Mouse (Mus musculus): ENCODE results near the gene Grik5. TPM values are rescaled to one million over a fixed set of nuclear protein-coding genes. Genes with fewer than 3 reads are reported as not detected.
"Not testable (repeated sequence)": the region's sequence is repeated elsewhere in the genome, so short reads cannot be mapped to it uniquely, and the experiment has no call there.

Gene Grik5
- polyA plus RNA-seq, 1 experiment: 9.7 TPM

DNA sequence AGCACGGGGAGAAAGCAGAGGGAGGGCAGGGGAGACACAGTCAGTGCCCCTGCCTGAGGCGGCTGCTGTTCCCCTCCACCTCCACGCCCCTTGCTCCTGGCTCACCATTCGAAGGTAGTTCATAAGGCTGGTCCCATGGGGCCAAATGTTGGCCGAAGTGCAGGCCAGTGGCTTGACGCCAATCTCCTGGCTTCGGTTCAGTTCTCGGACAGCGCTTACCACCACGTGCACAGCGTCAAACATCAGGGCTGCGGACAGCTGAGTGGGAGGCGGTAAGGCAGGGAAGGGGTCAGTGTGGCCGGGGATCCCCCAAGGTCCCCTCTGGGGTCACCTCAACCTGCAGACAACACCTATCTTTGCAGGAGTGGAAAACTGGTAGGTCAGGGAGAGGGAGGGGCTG, 13.3 kb downstream of the Grik5 start:
- 92% methylated on average over 14 of the region's 14 CpGs for WGBS
- H3K27ac ChIP-seq (ENCODE audit: control insufficient read depth, insufficient read depth, low read depth, low read length, poor library complexity): no peak overlapping the region

DNA sequence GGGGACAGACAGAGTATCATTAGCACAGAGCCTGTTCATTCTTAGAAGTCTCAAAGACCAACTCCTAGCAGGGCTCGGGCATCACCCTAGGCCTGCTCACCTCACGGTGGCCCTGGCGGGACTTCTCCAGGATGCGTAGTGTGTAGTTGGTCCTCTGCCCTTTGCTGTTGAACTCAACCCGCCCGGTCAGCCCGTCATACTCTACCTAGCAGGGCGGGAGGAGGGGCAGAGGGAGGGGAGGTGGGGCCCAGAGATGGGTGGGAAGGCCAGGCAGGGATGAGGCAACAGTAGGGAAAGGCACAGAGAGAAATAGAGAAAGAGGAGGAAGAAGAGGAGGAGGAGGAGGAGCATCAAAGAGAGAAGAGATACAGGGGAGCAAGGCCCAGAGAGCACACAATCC, 13.8 kb downstream of the Grik5 start:
- Histone ChIP-seq H3K27ac (ENCODE audit: control insufficient read depth, insufficient read depth, low read depth, low read length, poor library complexity) (no peak overlapping the region), H3K4me1 (ENCODE audit: control insufficient read depth, insufficient read depth, low read length) (peaks cover 2% of the 10 kb centered on the region; the same call in 1 of the 2 replicates), H3K4me3 (replicated peaks; ENCODE audit: control insufficient read depth, low read depth, low read length) (no peak overlapping the region)
- WGBS: 85% methylated on average over 8 of the region's 8 CpGs
- TF ChIP-seq CTCF (IDR thresholded peaks at IDR 0.05; ENCODE audit: control insufficient read depth, insufficient read depth, low read length) (no peak), POLR2A (IDR thresholded peaks at IDR 0.05; ENCODE audit: borderline replicate concordance, control insufficient read depth, low read depth, low read length) (no peak)

More for the DNA sequence above, 13.3 kb downstream of the Grik5 start:
- H3K4me1 ChIP-seq (ENCODE audit: control insufficient read depth, insufficient read depth, low read length): peaks cover 2% of the 10 kb centered on the region; the same call in 1 of the 2 replicates
- H3K4me3 ChIP-seq (replicated peaks; ENCODE audit: control insufficient read depth, low read depth, low read length): no peak overlapping the region
- TF ChIP-seq POLR2A (IDR thresholded peaks at IDR 0.05; ENCODE audit: borderline replicate concordance, control insufficient read depth, low read depth, low read length) (no peak), CTCF (IDR thresholded peaks at IDR 0.05; ENCODE audit: control insufficient read depth, insufficient read depth, low read length) (no peak)

DNA sequence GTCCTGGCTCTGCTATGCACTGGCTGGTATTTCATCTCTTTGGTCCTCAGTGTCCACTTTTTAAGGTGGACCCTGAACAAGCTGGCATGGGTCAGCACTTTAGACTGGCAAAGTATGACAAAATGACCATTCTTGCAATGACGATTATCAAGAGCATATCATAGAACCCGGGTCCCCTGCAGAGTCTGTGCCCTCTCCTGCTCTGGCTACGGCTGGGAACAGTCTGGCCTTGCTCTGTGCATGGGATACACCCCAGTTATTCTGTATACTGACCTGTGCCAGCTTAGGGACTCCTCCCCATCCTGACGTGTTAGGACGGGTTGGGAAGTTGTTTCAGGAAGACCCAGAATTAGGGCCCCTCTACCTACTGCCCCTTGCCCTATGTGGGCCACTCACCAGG, 14.3 kb downstream of the Grik5 start:
- peaks cover 2% of the 10 kb centered on the region; the same call in 1 of the 2 replicates for H3K4me1 ChIP-seq (ENCODE audit: control insufficient read depth, insufficient read depth, low read length)
- no peak overlapping the region for H3K4me3 ChIP-seq (replicated peaks; ENCODE audit: control insufficient read depth, low read depth, low read length)
- no peak overlapping the region for H3K27ac ChIP-seq (ENCODE audit: control insufficient read depth, insufficient read depth, low read depth, low read length, poor library complexity)
- TF ChIP-seq POLR2A (IDR thresholded peaks at IDR 0.05; ENCODE audit: borderline replicate concordance, control insufficient read depth, low read depth, low read length) (no peak), CTCF (IDR thresholded peaks at IDR 0.05; ENCODE audit: control insufficient read depth, insufficient read depth, low read length) (no peak)
- 84% methylated on average over 5 of the region's 5 CpGs for WGBS

DNA sequence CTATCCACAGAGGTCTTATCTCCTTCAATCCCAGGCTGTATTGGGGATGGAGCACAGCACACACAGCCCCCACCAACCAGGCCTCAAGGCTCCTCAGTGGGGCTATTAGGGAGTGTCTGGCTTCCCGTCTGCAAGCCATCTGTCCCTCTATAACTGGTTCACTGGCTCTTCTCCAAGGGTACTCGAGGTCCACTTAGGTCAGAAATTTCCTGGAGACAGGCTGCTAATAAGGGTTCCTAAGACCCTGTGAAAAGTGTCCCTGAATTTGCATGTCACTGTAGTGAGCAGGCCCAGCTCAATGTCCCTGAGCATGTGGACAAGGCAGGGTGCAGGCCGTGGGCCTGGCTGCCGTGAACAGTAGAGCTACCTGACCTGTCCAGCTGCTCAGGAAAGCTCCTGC, 15.2 kb downstream of the Grik5 start:
- 81% methylated on average over 4 of the region's 4 CpGs for WGBS
- Histone ChIP-seq H3K4me1 (ENCODE audit: control insufficient read depth, insufficient read depth, low read length) (peaks cover 2% of the 10 kb centered on the region; the same call in 1 of the 2 replicates), H3K27ac (ENCODE audit: control insufficient read depth, insufficient read depth, low read depth, low read length, poor library complexity) (no peak overlapping the region), H3K4me3 (replicated peaks; ENCODE audit: control insufficient read depth, low read depth, low read length) (no peak overlapping the region)
- TF ChIP-seq POLR2A (IDR thresholded peaks at IDR 0.05; ENCODE audit: borderline replicate concordance, control insufficient read depth, low read depth, low read length) (no peak), CTCF (IDR thresholded peaks at IDR 0.05; ENCODE audit: control insufficient read depth, insufficient read depth, low read length) (no peak)

DNA sequence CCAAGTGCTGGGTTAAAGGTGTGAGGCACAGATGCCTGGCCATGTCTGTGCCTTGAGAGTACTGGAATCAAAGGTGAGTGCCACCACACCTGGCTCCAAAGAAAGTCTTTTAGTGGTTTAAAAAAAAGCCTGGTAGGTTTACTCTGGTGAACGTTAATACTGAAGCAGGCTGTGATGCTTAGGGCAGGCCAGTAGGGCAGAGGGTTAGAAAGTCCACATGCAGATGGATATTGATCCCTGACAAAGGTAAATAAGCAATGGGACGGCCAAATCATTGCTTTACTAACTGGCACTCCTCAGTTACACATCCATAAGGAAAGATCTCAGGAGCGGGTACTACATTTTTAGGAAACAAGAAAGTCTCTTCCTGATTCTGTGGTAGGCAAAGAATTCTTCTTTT, 19.6 kb downstream of the Grik5 start:
- Histone ChIP-seq H3K27ac (ENCODE audit: control insufficient read depth, insufficient read depth, low read depth, low read length, poor library complexity) (no peak overlapping the region), H3K4me3 (replicated peaks; ENCODE audit: control insufficient read depth, low read depth, low read length) (no peak overlapping the region), H3K4me1 (ENCODE audit: control insufficient read depth, insufficient read depth, low read length) (peaks cover 2% of the 10 kb centered on the region; the same call in 1 of the 2 replicates)
- 76% methylated on average over 3 of the region's 3 CpGs for WGBS
- no peak for TF ChIP-seq CTCF (IDR thresholded peaks at IDR 0.05; ENCODE audit: control insufficient read depth, insufficient read depth, low read length)
- TF ChIP-seq POLR2A (IDR thresholded peaks at IDR 0.05; ENCODE audit: borderline replicate concordance, control insufficient read depth, low read depth, low read length): no peak

DNA sequence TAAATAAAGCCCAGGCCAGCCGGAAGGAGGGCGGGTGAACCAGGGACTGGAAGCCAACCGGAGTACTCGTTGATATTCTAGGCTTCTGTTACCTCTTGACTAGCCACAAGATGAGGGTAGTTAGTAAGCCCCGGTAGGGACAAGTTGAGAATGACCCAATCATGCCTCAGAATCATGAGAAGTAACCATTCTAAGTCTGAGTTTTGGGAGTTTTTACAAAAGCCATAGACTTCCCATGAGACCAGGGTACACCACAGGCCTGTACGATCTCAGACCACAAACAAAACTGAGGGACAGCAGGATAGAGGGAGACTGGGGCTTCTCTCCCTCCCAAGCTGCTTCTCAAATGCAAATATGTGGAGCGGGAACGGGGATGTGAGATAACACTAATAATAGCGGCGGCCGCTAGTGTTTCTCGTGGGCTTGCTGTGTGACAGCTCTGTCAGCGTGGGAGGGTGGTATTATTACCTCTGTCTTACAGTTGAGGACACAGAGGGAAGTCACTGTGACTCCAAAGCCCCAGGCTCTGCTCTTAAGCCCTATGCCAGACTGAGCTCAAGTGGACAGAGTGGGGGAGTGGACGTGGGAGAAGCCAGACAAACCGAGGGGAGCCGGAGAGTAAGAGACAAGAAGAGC, 22.7 kb downstream of the Grik5 start:
- Histone ChIP-seq H3K4me1 (ENCODE audit: control insufficient read depth, insufficient read depth, low read length) (no peaks in the 10 kb centered on the region), H3K27ac (ENCODE audit: control insufficient read depth, insufficient read depth, low read depth, low read length, poor library complexity) (no peak overlapping the region), H3K4me3 (replicated peaks; ENCODE audit: control insufficient read depth, low read depth, low read length) (no peak overlapping the region)
- TF ChIP-seq CTCF (IDR thresholded peaks at IDR 0.05; ENCODE audit: control insufficient read depth, insufficient read depth, low read length): no peak
- TF ChIP-seq POLR2A (IDR thresholded peaks at IDR 0.05; ENCODE audit: borderline replicate concordance, control insufficient read depth, low read depth, low read length): no peak
- 86% methylated on average over 16 of the region's 16 CpGs for WGBS

DNA sequence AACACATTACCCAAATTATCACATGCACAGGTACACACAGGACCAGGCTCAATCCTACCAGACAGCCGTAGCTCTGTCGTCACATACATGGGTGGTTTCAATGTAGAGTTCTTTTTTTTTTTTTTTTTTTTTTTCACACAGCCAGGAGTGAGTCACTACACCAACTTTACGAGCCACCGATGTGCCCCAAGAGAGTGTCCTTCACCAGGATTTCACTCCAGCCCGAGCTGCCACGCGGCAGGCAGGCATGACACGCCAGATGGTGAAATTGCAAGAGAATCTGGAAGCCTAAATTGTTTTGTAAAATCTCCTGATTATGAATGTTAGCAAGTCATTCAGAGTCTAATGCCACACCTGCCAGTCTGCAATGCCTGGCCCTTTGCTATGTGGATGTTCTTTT, 24.8 kb downstream of the Grik5 start:
- TF ChIP-seq CTCF (IDR thresholded peaks at IDR 0.05; ENCODE audit: control insufficient read depth, insufficient read depth, low read length) (no peak), POLR2A (IDR thresholded peaks at IDR 0.05; ENCODE audit: borderline replicate concordance, control insufficient read depth, low read depth, low read length) (no peak)
- H3K4me1 ChIP-seq (ENCODE audit: control insufficient read depth, insufficient read depth, low read length): no peaks in the 10 kb centered on the region
- H3K27ac ChIP-seq (ENCODE audit: control insufficient read depth, insufficient read depth, low read depth, low read length, poor library complexity): no peak overlapping the region
- no peak overlapping the region for H3K4me3 ChIP-seq (replicated peaks; ENCODE audit: control insufficient read depth, low read depth, low read length)
- WGBS: 79% methylated on average over 8 of the region's 8 CpGs

DNA sequence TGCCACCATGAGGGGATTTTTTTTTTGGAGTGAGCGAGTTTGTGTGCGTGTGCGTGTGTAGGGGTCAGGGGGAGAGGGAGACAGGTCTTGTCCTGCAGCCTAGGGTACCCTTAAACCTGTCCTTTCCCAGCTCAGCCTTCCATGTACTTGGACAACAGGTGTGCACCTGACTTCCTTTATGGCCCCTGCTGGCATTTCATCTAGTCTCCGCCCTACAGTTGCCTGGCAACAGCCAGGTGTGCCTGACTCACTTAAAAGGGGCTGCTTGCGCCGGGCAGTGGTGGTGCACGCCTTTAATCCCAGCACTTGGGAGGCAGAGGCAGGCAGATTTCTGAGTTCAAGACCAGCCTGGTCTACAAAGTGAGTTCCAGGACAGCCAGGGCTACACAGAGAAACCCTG, 27.5 kb downstream of the Grik5 start:
- not testable (repeated sequence) for H3K4me1 ChIP-seq (ENCODE audit: control insufficient read depth, insufficient read depth, low read length); H3K4me3 ChIP-seq (replicated peaks; ENCODE audit: control insufficient read depth, low read depth, low read length); H3K27ac ChIP-seq (ENCODE audit: control insufficient read depth, insufficient read depth, low read depth, low read length, poor library complexity)
- 84% methylated on average over 7 of the region's 7 CpGs for WGBS

DNA sequence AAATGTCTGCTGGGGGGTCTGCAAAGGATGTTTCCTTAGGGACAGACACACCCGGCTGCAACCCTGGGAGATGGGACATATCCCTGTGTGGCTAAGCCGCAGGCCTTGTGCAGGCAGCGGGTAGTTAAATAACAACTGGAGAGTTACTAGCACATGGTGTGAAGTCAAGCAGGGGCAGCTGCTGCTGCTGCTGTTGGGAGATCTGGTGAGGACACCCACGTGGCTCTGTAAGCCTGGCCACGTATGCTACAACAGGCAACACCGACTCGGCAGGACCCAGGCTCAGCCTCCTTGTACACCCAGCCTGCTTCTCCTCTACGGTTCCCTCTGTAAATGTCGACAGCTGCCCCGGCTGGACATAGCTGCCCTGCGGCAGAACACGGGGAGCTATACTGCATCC, 30.2 kb downstream of the Grik5 start:
- TF ChIP-seq CTCF (IDR thresholded peaks at IDR 0.05; ENCODE audit: control insufficient read depth, insufficient read depth, low read length): no peak
- no peak for TF ChIP-seq POLR2A (IDR thresholded peaks at IDR 0.05; ENCODE audit: borderline replicate concordance, control insufficient read depth, low read depth, low read length)
- WGBS: 83% methylated on average over 12 of the region's 12 CpGs
- Histone ChIP-seq H3K27ac (ENCODE audit: control insufficient read depth, insufficient read depth, low read depth, low read length, poor library complexity) (no peak overlapping the region), H3K4me3 (replicated peaks; ENCODE audit: control insufficient read depth, low read depth, low read length) (no peak overlapping the region), H3K4me1 (ENCODE audit: control insufficient read depth, insufficient read depth, low read length) (no peaks in the 10 kb centered on the region)
